Mouse (Mus musculus) cortical plate, adult 2 months (tissue): ENCODE results near the gene Ubn2. TPM values are rescaled to one million over a fixed set of nuclear protein-coding genes. Genes with fewer than 3 reads are reported as not detected.
"Not testable (repeated sequence)": the region's sequence is repeated elsewhere in the genome, so short reads cannot be mapped to it uniquely, and the experiment has no call there.

Source experiments
- H3K27ac ChIP-seq: fragments of 200-500 bp; 2 replicates; pipeline ENCODE4 v1.5.1; 2012; ENCODE audit warnings: low read length, control low read depth, inconsistent platforms; ENCODE audit not compliant: insufficient read depth
- H3K4me1 ChIP-seq: fragments of 200-500 bp; 2 replicates; pipeline ENCODE4 v1.6.1; 2011; ENCODE audit warnings: low read length; ENCODE audit not compliant: control insufficient read depth, insufficient read depth
- H3K4me3 ChIP-seq: fragments of 200-500 bp; 2 replicates; pipeline ENCODE4 v1.5.1; 2011; ENCODE audit warnings: mild to moderate bottlenecking, low read length, control low read depth; ENCODE audit not compliant: insufficient read depth
- CTCF ChIP-seq: fragments of 200-500 bp; IDR thresholded peaks from 2 replicates; pipeline ENCODE4 v1.5.1; 2011; ENCODE audit warnings: mild to moderate bottlenecking, control low read depth, low read length; ENCODE audit not compliant: insufficient read depth; ENCODE audit errors: extremely low read depth
- POLR2A ChIP-seq: fragments of 200-500 bp; IDR thresholded peaks from 2 replicates; pipeline ENCODE4 v1.6.1; 2011; ENCODE audit warnings: mild to moderate bottlenecking, low read length, control low read depth; ENCODE audit not compliant: insufficient read depth; ENCODE audit errors: extremely low read depth
- polyA plus RNA-seq: library from polyadenylated mRNA; depleted of rRNA; stranded (reverse); fragments of >200 nt; gene quantifications from 2 replicates; pipeline ENCODE4 v1.2.3, GENCODE M21; 2012

The Ubn2 gene
- polyA plus RNA-seq, 1 experiment: 21.9 TPM

- H3K4me1 ChIP-seq: no peaks in the 10 kb centered on the region; the same call in 1 of the 2 replicates
- peak overlapping the region; percentile 1 for H3K27ac ChIP-seq
- H3K4me3 ChIP-seq: peak overlapping the region; percentile 76
- no peak for TF ChIP-seq POLR2A
- TF ChIP-seq CTCF: no peak
These were observed 99.0 kb downstream of the Ubn2 start for GRCm38 (mm10) chr6:38532500-38533420.

GRCm38 (mm10) chr6:38533428-38534405 is 100.0 kb downstream of the Ubn2 start, which contains the start of gene Fmc1:
Gene Fmc1, plus strand, starts transcription at chr6:38533502.
- H3K27ac ChIP-seq: peak within 1 kb of the TSS; percentile 33
- no peaks in the 10 kb centered on the region; the same call in 1 of the 2 replicates for H3K4me1 ChIP-seq
- peak within 1 kb of the TSS; percentile 76 for H3K4me3 ChIP-seq
- TF ChIP-seq CTCF (no peak), POLR2A (peak; percentile 91)

DNA sequence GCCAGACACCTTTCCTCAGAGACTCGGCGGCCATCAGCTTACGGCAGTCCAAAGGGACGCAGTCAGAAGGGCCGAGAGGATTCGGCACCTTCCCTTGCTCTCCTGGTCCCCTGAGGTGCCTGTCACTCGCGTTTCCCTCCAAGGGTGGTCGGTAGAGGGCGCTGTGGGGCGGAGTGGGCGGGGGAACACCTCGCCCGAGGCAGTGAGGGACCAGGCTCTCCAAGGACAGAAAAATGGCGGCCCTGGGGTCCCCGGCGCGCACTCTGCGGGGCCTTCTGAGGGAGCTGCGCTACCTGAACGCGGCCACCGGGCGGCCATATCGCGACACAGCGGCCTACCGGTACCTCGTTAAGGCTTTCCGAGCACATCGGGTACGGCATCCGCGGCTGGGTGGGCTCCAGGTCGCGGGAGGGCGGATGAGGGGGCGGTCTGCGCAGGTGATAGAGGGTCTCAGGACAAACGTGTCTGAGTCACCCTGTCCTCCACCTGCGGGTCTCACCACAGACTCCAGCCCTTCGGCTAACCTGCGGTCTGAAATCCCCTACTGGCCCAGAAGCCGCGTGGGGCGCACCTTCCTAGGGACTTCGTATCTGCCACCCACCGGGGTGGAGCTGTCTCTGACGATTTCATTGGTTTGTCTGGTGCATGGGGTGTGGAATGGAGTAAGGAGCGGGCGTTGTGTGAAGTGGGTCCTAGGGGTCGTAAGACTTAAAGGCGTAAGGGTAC is 101.1 kb downstream of the Ubn2 start:
- peak overlapping the region; percentile 76 for H3K4me3 ChIP-seq
- peak overlapping the region; percentile 88 for H3K27ac ChIP-seq
- peak; percentile 80 for TF ChIP-seq POLR2A
- peak; percentile 77 for TF ChIP-seq CTCF
- H3K4me1 ChIP-seq: no peaks in the 10 kb centered on the region; the same call in 1 of the 2 replicates

- no peaks in the 10 kb centered on the region; the same call in 1 of the 2 replicates for H3K4me1 ChIP-seq
- TF ChIP-seq POLR2A: no peak
- TF ChIP-seq CTCF: no peak
- peak overlapping the region; percentile 76 for H3K4me3 ChIP-seq
- 0 out of 2 replicates have a peak overlapping the region, but pooled peaks have one; percentile 0 for H3K27ac ChIP-seq
These were observed 101.6 kb downstream of the Ubn2 start for GRCm38 (mm10) chr6:38535366-38535690.

DNA sequence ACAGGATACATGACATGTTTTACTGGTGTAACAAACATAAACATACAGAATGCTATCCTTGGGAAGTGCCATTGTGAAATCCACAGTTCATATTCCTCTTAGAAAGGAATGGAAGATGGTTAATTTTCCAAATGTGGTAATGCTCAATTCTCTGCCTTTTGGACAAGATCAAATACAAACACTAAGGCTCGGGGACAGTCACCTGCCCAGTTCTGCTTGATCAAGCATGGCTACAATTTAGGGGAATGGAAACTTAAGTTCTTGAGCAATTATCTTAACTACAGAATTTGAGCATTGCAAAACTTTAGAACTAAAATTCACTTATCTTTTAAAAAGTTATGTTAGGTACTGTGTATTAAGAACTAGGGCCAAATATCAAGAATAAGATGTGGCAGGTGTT is 102.0 kb downstream of the Ubn2 start:
- TF ChIP-seq CTCF (no peak), POLR2A (no peak)
- Histone ChIP-seq H3K27ac (no peak overlapping the region), H3K4me1 (no peaks in the 10 kb centered on the region; the same call in 1 of the 2 replicates), H3K4me3 (peak overlapping the region; percentile 76; the same call in 1 of the 2 replicates)

GRCm38 (mm10) chr6:38544141-38544540 is 110.4 kb downstream of the Ubn2 start:
- H3K4me1 ChIP-seq, H3K27ac ChIP-seq, H3K4me3 ChIP-seq: not testable (repeated sequence)

DNA sequence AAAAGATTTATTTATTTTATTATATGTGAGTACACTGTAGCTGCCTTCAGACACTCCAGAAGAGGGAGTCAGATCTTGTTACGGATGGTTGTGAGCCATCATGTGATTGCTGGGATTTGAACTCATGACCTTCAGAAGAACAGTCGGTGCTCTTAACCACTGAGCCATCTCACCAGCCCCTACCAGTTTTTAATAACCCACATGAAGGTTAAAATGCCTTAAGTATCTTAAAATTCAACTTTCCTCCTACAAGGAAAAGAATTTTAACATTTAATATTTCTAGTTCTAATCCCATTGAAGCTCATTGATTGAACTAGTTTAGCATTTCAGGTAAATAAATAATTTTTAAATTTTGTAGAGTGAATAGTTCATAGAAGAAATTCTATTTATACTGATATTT is 113.3 kb downstream of the Ubn2 start:
- H3K4me3 ChIP-seq, H3K4me1 ChIP-seq, H3K27ac ChIP-seq: not testable (repeated sequence)

DNA sequence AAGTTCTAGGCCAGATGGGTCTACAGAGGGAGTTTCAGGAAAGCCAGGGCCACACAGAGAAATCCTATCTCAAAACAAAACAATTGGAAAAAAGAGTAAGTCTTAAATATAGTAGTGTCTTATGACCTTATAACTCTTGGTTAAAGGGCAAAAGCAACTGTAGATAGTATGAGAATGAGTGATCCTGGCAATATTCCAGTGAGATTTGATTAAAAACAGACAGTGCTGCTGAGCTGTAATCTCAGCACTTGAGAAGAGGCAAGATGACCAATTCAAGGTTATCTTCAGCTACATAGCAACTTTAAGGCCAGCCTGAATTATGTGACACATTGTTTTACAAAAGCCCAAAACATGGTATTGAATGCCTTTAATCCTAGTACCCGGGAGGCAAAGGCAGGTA is 114.0 kb downstream of the Ubn2 start:
- Histone ChIP-seq H3K4me1 (no peaks in the 10 kb centered on the region), H3K4me3 (no peak overlapping the region)
- no peak for TF ChIP-seq POLR2A
- no peak for TF ChIP-seq CTCF

GRCm38 (mm10) chr6:38548595-38548994 is 114.8 kb downstream of the Ubn2 start:
- H3K4me1 ChIP-seq, H3K4me3 ChIP-seq, H3K27ac ChIP-seq: not testable (repeated sequence)

More for the DNA sequence above, 114.0 kb downstream of the Ubn2 start:
- no peak overlapping the region for H3K27ac ChIP-seq

DNA sequence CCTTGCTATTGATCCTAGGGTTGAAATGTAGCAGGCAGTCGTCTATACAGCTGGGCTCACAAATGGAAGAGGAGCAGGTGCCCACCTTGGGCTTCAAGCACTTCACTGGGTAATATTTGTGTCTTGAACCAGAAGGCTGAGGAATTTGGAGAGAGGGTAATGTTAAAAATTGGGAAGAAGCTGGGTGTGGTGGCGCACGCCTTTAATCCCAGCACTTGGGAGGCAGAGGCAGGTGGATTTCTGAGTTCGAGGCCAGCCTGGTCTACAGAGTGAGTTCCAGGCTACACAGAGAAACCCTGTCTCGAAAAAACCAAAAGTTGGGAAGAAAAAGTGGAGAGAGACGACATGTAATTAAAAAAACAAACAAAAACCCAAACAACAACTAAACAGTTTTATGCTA is 116.1 kb downstream of the Ubn2 start:
- H3K4me3 ChIP-seq: peak overlapping the region; percentile 86; the same call in 1 of the 2 replicates

More for the DNA sequence above, 116.1 kb downstream of the Ubn2 start:
- H3K27ac ChIP-seq, H3K4me1 ChIP-seq: not testable (repeated sequence)
